Mouse (Mus musculus) bone marrow, adult 2 months (tissue): ENCODE data around the gene Tmem216.

ENCODE experiments used
- CTCF ChIP-seq: fragments of 200-500 bp; IDR thresholded peaks from 2 replicates; pipeline ENCODE4 v1.5.1; 2011; ENCODE audit warnings: low read length, control low read depth; ENCODE audit not compliant: control insufficient read depth, insufficient read depth
- POLR2A ChIP-seq: fragments of 200-500 bp; IDR thresholded peaks from 2 replicates; pipeline ENCODE4 v1.6.1; 2011; ENCODE audit warnings: low read depth, mild to moderate bottlenecking, control low read depth, low read length, borderline replicate concordance; ENCODE audit not compliant: control insufficient read depth

- no peak for TF ChIP-seq POLR2A
- 0 out of 2 replicates have a peak, but pooled peaks have one; percentile 2 for TF ChIP-seq CTCF
Measured at GRCm38 (mm10) chr19:10520355-10520754, 35.7 kb downstream of the Tmem216 start.
